14 mouse cellular contexts compared by ENCODE assay signal in genomic region chr6:125236782-125237181, GRCm38 (mm10). TPM values are rescaled to one million over a fixed set of nuclear protein-coding genes. Genes with fewer than 3 reads are reported as not detected.
A peak's percentile ranks its signal among the peaks of the same experiment; 100 is the strongest.
DNase-seq lines count a peak whose midpoint lies in the region; ATAC-seq and TF ChIP-seq lines count a peak whose summit lies in the region.
"Had no signal": no experiment of that assay in that cellular context is flagged by ENCODE, and none has a peak within 500 bp of the region (broad histone marks: within the 10 kb centered on the region; RNA-seq: fewer than 3 reads in every experiment).

TSS of gene Cd27 (minus strand) at chr6:125237010.

- WGBS in heart, embryonic 15.5 days = 56% methylated on average over 6 of the region's 6 CpGs
- 26% methylated on average over 6 of the region's 6 CpGs for WGBS in embryonic facial prominence, embryonic 13.5 days
- 75% methylated on average over 6 of the region's 6 CpGs for WGBS in small intestine, adult 2 months
- WGBS in forebrain, embryonic 16.5 days = 18% methylated on average over 6 of the region's 6 CpGs

- no peaks in the 10 kb centered on the region for H3K9me3 ChIP-seq in heart, embryonic 15.5 days (replicated peaks)
- no peaks in the 10 kb centered on the region for H3K9me3 ChIP-seq in embryonic facial prominence, embryonic 13.5 days
- H3K9me3 ChIP-seq in forebrain, embryonic 16.5 days (ENCODE audit: control insufficient read depth, low read length) = no peaks in the 10 kb centered on the region

- TF ChIP-seq CTCF in small intestine, adult 2 months (IDR thresholded peaks at IDR 0.05; ENCODE audit: extremely low read depth, insufficient read length, insufficient replicate concordance, low read depth, low read length) = no peak

- H3K4me2 ChIP-seq in heart, embryonic 15.5 days = no peak within 1 kb of the TSS
- no peak within 1 kb of the TSS for H3K4me2 ChIP-seq in embryonic facial prominence, embryonic 13.5 days
- no peak within 1 kb of the TSS for H3K4me2 ChIP-seq in forebrain, embryonic 16.5 days (ENCODE audit: low read length)

- no peak for ATAC-seq in heart, embryonic 15.5 days (replicated peaks; ENCODE audit: insufficient number of reproducible peaks, insufficient read depth, low FRiP score, low read depth)
- ATAC-seq in embryonic facial prominence, embryonic 13.5 days (ENCODE audit: insufficient number of reproducible peaks, insufficient read depth, low FRiP score, low TSS enrichment, low read depth) = no peak
- no peak for ATAC-seq in forebrain, embryonic 16.5 days
- ATAC-seq: intestine, postnatal 0 days had no signal

- intact Hi-C loops in heart, postnatal 14 days (cut with DNase I) = no loop called here

- H3K4me3 ChIP-seq in heart, embryonic 15.5 days = peak within 1 kb of the TSS; percentile 22; the same call in 1 of the 2 replicates
- H3K4me3 ChIP-seq in embryonic facial prominence, embryonic 13.5 days = no peak within 1 kb of the TSS
- H3K4me3 ChIP-seq in small intestine, adult 2 months (ENCODE audit: low read depth, low read length) = peak within 1 kb of the TSS; percentile 32
- no peak within 1 kb of the TSS for H3K4me3 ChIP-seq in forebrain, embryonic 16.5 days (replicated peaks; ENCODE audit: low read length)

- H3K4me1 ChIP-seq in heart, embryonic 15.5 days (replicated peaks) = peaks cover 28% of the 10 kb centered on the region
- peaks cover 12% of the 10 kb centered on the region for H3K4me1 ChIP-seq in embryonic facial prominence, embryonic 13.5 days
- peaks cover 16% of the 10 kb centered on the region; the same call in 1 of the 2 replicates for H3K4me1 ChIP-seq in small intestine, adult 2 months (ENCODE audit: control insufficient read depth, insufficient read depth, insufficient read length, low read length)
- H3K4me1 ChIP-seq in forebrain, embryonic 16.5 days (replicated peaks; ENCODE audit: control insufficient read depth, insufficient read depth, low read length) = peaks cover 3% of the 10 kb centered on the region

- H3K9ac ChIP-seq in heart, embryonic 15.5 days = no peak within 1 kb of the TSS
- 0 out of 2 replicates have a peak within 1 kb of the TSS, but pooled peaks have one; percentile 41 for H3K9ac ChIP-seq in embryonic facial prominence, embryonic 13.5 days
- no peak within 1 kb of the TSS for H3K9ac ChIP-seq in forebrain, embryonic 16.5 days (replicated peaks; ENCODE audit: low read depth, low read length)

- H3K27ac ChIP-seq in heart, embryonic 15.5 days = no peak within 1 kb of the TSS
- H3K27ac ChIP-seq in embryonic facial prominence, embryonic 13.5 days = no peak within 1 kb of the TSS
- peak within 1 kb of the TSS; percentile 14; the same call in 1 of the 2 replicates for H3K27ac ChIP-seq in small intestine, adult 2 months (ENCODE audit: insufficient read depth, low read depth, low read length)
- H3K27ac ChIP-seq in forebrain, embryonic 16.5 days (ENCODE audit: low read length) = no peak within 1 kb of the TSS

- TF ChIP-seq POLR2A in small intestine, adult 2 months (IDR thresholded peaks at IDR 0.05; ENCODE audit: low read depth, low read length) = no peak

- no peak for DNase-seq in heart, postnatal 14 days
- DNase-seq in CD4-positive helper T cell, adult 2 months (ENCODE audit: low read depth, low spot score) = peak; percentile 73
- DNase-seq in kidney, postnatal 25 days = no peak
- no peak for DNase-seq in ovary, postnatal 10 days (ENCODE audit: low spot score)
- DNase-seq: B cell, adult 2 months; gastrocnemius, postnatal 25 days; kidney, postnatal 4 days; right cerebral cortex, adult 18-20 months had no signal

- no peaks in the 10 kb centered on the region for H3K27me3 ChIP-seq in heart, embryonic 15.5 days
- no peaks in the 10 kb centered on the region for H3K27me3 ChIP-seq in embryonic facial prominence, embryonic 13.5 days
- no peaks in the 10 kb centered on the region for H3K27me3 ChIP-seq in small intestine, adult 2 months (ENCODE audit: control insufficient read depth, insufficient read depth, low read length)
- no peaks in the 10 kb centered on the region for H3K27me3 ChIP-seq in forebrain, embryonic 16.5 days (replicated peaks; ENCODE audit: control insufficient read depth, insufficient read depth, low read length)

- H3K36me3 ChIP-seq in heart, embryonic 15.5 days = no peaks in the 10 kb centered on the region
- no peaks in the 10 kb centered on the region for H3K36me3 ChIP-seq in embryonic facial prominence, embryonic 13.5 days
- no peaks in the 10 kb centered on the region for H3K36me3 ChIP-seq in small intestine, adult 2 months (ENCODE audit: control insufficient read depth, insufficient read depth, low read length)
- H3K36me3 ChIP-seq in forebrain, embryonic 16.5 days (ENCODE audit: control insufficient read depth, insufficient read depth) = no peaks in the 10 kb centered on the region

RNA-seq across cellular contexts. Expression of gene Cd27, which starts in this region (rescaled TPM):
- 2.0 and 10.1 TPM in 2 replicates for polyA plus RNA-seq in heart, embryonic 15.5 days (2015; fragmentation: Nextera tagmentation; extraction: Ambion mirVana)
- total RNA-seq in heart, postnatal 14 days (2021) = 1 to 10 TPM in 1 of 2 experiments, under 1 TPM in 1; 0.91 to 7.5 TPM
- 1.7 and 2.8 TPM in 2 replicates for polyA plus RNA-seq in embryonic facial prominence, embryonic 13.5 days (2015; fragmentation: Nextera tagmentation; extraction: Ambion mirVana)
- 3.5 and 7.9 TPM in 2 replicates for polyA plus RNA-seq in small intestine, adult 2 months (2012; rRNA removed)
- polyA plus RNA-seq in forebrain, embryonic 16.5 days (2015; fragmentation: Nextera tagmentation; extraction: Ambion mirVana) = 1.8 TPM in 1 of 2 replicates, not detected in the other
- total RNA-seq: left cerebral cortex, postnatal 10 days had no signal

Comparison
In these comparisons a context has a peak if more than half of its experiments do, and no peak if none do; other contexts are left out.
1. H3K4me3 ChIP-seq: peak in heart, embryonic 15.5 days (single experiment) and small intestine, adult 2 months (single experiment); none in embryonic facial prominence, embryonic 13.5 days (single experiment) and forebrain, embryonic 16.5 days (single experiment).